Mouse (Mus musculus) heart, embryonic 12.5 days (tissue): ENCODE results near the gene Cox15. TPM values are rescaled to one million over a fixed set of nuclear protein-coding genes. Genes with fewer than 3 reads are reported as not detected.

Experiments
- ATAC-seq: fragments of 200-750 bp; cut with Nextera tagmentation; 2 replicates; pipeline ENCODE4 v1.8.0; 2017; ENCODE audit warnings: moderate TSS enrichment, moderate library complexity; ENCODE audit not compliant: insufficient number of reproducible peaks, low FRiP score
- H3K27ac ChIP-seq: fragments of 300-500 bp; sonication (generic); 2 replicates; pipeline ENCODE4 v1.5.1; 2016; ENCODE audit warnings: mild to moderate bottlenecking, moderate library complexity; ENCODE audit not compliant: poor library complexity, severe bottlenecking
- H3K27me3 ChIP-seq: fragments of 300-500 bp; sonication (generic); replicated peaks from 2 replicates; pipeline ENCODE4 v1.6.1; 2016; ENCODE audit warnings: mild to moderate bottlenecking, moderate library complexity
- H3K36me3 ChIP-seq: fragments of 300-500 bp; sonication (generic); 2 replicates; pipeline ENCODE4 v1.6.1; 2016; ENCODE audit warnings: mild to moderate bottlenecking, moderate library complexity
- H3K4me1 ChIP-seq: fragments of 300-500 bp; sonication (generic); replicated peaks from 2 replicates; pipeline ENCODE4 v1.6.1; 2016; ENCODE audit warnings: mild to moderate bottlenecking
- H3K4me2 ChIP-seq: fragments of 300-500 bp; sonication (generic); 2 replicates; pipeline ENCODE4 v1.6.1; 2016; ENCODE audit warnings: mild to moderate bottlenecking, moderate library complexity
- H3K4me3 ChIP-seq: fragments of 300-500 bp; sonication (generic); 2 replicates; pipeline ENCODE4 v1.5.1; 2016; ENCODE audit warnings: mild to moderate bottlenecking
- H3K9ac ChIP-seq: fragments of 300-500 bp; sonication (generic); 2 replicates; pipeline ENCODE4 v1.6.1; 2016; ENCODE audit warnings: mild to moderate bottlenecking, moderate library complexity
- H3K9me3 ChIP-seq: fragments of 300-500 bp; sonication (generic); replicated peaks from 2 replicates; pipeline ENCODE4 v1.6.1; 2016; ENCODE audit warnings: mild to moderate bottlenecking, moderate library complexity
- WGBS: fragments of 180-500 bp; shearing (Covaris S2); methylation state at CpG from one replicate; pipeline ENCODE4 v1.1.7; 2016; 5-methylcytosine and 5-hydroxymethylcytosine counted together
- polyA plus RNA-seq: library from polyadenylated mRNA; unstranded; fragments of >200 nt; fragmentation: Nextera tagmentation; extraction: Ambion mirVana; gene quantifications from 2 replicates; pipeline ENCODE4 v1.2.1, GENCODE M21; 2016

The Cox15 gene
- polyA plus RNA-seq, 1 experiment from 2014 or later, result 13.0 TPM

DNA sequence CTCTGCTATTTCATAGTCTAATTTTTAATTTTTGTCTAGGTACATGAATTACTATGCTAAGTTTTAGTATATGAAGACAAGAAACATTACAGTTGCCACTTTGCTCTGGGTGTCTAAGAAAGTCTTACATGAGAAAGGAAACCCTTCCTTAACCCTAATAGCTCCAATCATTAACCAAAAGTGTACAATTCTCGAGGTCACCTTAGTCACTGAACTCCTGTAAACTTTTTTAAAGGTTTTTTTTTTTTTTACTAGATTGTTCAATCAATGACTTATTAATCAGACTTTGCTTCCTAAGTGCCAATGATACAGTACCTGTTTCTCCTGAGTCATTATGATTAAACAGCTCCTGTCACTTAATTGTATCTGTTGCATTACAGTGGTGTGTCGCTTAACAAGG, 24.5 kb upstream of the Cox15 start:
- H3K4me2 ChIP-seq, result no peak overlapping the region
- ATAC-seq, result no peak
- H3K36me3 ChIP-seq, result no peaks in the 10 kb centered on the region
- H3K27ac ChIP-seq, result no peak overlapping the region
- no peaks in the 10 kb centered on the region for H3K4me1 ChIP-seq
- H3K27me3 ChIP-seq, result no peaks in the 10 kb centered on the region
- H3K9me3 ChIP-seq, result no peaks in the 10 kb centered on the region
- no peak overlapping the region for H3K4me3 ChIP-seq
- WGBS, result 76% methylated on average over 2 of the region's 2 CpGs
- no peak overlapping the region for H3K9ac ChIP-seq

DNA sequence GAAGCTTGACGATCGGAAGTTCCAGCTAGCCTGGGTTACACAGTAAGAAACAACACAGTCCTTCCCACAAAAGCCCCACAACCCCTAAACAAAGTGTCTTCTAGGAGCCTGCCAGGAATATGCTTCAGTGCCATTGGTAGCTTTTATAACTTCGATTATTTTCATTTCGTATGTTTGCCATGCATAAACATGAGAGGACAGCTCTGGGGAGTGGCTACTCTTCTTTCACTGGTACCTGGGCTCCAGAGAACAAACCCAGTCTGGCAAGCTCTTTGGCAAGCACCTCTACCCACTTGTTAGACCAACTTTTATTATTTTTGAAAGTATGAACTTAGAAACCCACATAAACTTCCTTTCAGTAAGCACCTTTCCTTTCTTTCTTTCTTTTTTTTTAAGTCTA, 23.8 kb upstream of the Cox15 start:
- no peak for ATAC-seq
- no peak overlapping the region for H3K4me3 ChIP-seq
- no peaks in the 10 kb centered on the region for H3K4me1 ChIP-seq
- H3K27ac ChIP-seq, result no peak overlapping the region
- 75% methylated on average over 4 of the region's 4 CpGs for WGBS
- no peaks in the 10 kb centered on the region for H3K9me3 ChIP-seq
- H3K9ac ChIP-seq, result no peak overlapping the region
- H3K36me3 ChIP-seq, result no peaks in the 10 kb centered on the region
- no peaks in the 10 kb centered on the region for H3K27me3 ChIP-seq
- H3K4me2 ChIP-seq, result no peak overlapping the region

DNA sequence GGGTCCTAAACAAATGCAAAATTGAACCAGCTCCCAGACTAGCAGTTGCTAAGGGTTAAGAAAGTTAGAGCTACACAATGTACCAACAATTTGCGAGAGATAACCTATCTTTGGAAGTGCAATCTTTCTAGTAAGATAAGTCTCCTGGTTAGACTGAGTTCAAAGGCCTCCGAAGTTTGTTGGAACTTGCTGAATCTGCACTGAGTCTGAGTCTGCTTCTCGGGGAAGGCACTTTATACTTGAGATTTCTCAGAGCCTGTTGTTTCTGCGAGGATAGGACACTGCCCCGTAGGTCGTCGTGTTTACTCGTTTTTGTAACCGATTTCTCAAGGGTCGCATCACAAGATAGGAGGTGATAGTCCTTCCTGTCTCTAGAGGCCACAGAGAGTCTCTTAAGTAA, 22.6 kb upstream of the Cox15 start:
- no peaks in the 10 kb centered on the region for H3K27me3 ChIP-seq
- no peaks in the 10 kb centered on the region for H3K9me3 ChIP-seq
- no peak overlapping the region for H3K4me3 ChIP-seq
- no peak overlapping the region for H3K4me2 ChIP-seq
- H3K36me3 ChIP-seq, result no peaks in the 10 kb centered on the region
- H3K9ac ChIP-seq, result no peak overlapping the region
- WGBS, result 24% methylated on average over 10 of the region's 10 CpGs
- no peak for ATAC-seq
- H3K4me1 ChIP-seq, result no peaks in the 10 kb centered on the region
- no peak overlapping the region for H3K27ac ChIP-seq

DNA sequence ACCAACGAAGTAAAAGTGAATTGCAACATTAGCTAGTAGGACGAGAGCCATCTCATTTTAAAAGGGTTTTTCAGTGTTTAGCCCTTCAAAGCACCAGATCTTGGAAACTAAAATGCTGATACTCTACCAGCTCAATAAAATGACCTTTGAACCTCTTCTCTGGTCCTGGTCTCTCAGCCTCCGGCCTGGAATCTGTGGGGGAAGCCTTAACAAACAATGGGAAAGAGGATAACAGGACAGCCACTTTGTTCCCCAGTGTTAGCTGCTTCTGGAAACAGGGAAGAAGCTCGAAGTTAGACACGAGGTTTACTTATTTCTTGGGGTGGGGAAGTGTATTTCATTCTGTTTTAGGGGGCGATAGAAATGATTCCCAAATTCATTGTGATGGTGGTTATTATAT, 19.5 kb upstream of the Cox15 start:
- 0 out of 2 replicates have a peak, but pooled peaks cover 3% of the 10 kb centered on the region for H3K36me3 ChIP-seq
- H3K9me3 ChIP-seq, result no peaks in the 10 kb centered on the region
- ATAC-seq, result no peak
- H3K27ac ChIP-seq, result no peak overlapping the region
- no peaks in the 10 kb centered on the region for H3K27me3 ChIP-seq
- H3K4me3 ChIP-seq, result no peak overlapping the region
- no peak overlapping the region for H3K9ac ChIP-seq
- no peaks in the 10 kb centered on the region for H3K4me1 ChIP-seq
- H3K4me2 ChIP-seq, result no peak overlapping the region
- WGBS, result 65% methylated on average over 6 of the region's 6 CpGs

- no peaks in the 10 kb centered on the region for H3K9me3 ChIP-seq
- 0 out of 2 replicates have a peak, but pooled peaks cover 3% of the 10 kb centered on the region for H3K36me3 ChIP-seq
- no peaks in the 10 kb centered on the region for H3K27me3 ChIP-seq
- WGBS, result 87% methylated on average over 5 of the region's 5 CpGs
- H3K4me1 ChIP-seq, result no peaks in the 10 kb centered on the region
- no peak overlapping the region for H3K27ac ChIP-seq
- H3K9ac ChIP-seq, result no peak overlapping the region
- H3K4me2 ChIP-seq, result no peak overlapping the region
- no peak overlapping the region for H3K4me3 ChIP-seq
- ATAC-seq, result no peak
These were observed 18.7 kb upstream of the Cox15 start for GRCm38 (mm10) chr19:43771499-43771969.

DNA sequence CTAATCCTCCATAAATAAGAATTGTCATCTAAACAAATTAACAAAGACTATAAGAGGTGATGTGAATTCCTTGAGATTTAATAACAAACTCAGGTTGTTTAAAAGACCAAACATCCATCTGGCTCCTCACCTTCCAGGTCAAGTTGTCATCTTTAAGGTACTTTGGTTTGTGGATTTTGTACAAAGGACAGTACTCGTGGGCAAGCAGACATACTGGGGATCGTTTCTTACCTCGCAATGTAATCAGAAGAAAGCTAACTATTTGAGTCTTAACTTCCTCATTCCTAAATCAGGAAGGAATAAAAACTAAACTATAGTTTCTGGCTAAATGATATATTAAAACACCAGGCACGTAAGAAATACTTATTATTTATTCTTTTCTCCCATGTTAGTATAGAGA, 17.8 kb upstream of the Cox15 start:
- 82% methylated on average over 4 of the region's 4 CpGs for WGBS
- Histone ChIP-seq H3K4me3 (no peak overlapping the region), H3K27ac (no peak overlapping the region), H3K9me3 (no peaks in the 10 kb centered on the region), H3K4me2 (no peak overlapping the region), H3K27me3 (no peaks in the 10 kb centered on the region), H3K36me3 (0 out of 2 replicates have a peak, but pooled peaks cover 3% of the 10 kb centered on the region), H3K9ac (no peak overlapping the region), H3K4me1 (no peaks in the 10 kb centered on the region)
- ATAC-seq, result no peak

DNA sequence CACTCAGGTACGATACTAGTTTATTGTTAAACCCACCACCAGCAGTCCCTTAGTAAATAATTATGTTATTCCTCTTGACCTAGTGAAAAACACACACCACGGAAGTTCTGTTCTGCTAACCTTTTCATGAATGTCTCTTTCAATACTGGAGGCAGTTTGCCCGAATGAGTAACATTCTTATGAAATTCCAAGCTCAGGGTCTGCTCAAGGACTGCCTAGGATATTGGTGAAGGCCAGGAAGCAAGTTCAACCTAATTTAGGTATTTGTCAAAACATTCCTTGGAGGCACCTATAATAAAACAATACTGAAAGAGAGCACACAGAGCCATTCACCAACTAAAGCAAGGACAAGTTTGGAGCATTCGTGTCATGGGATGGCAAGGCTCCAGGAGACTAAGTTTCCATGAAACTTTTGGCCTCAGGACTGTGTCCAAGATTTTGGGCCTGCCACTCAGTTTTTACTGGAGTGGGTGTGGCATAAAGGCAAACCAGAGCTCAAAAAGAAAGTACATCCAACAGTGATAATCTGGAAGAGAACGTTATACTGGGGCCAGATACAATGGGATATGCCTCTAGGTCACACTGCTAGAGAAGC, 16.7 kb upstream of the Cox15 start:
- Histone ChIP-seq H3K4me2 (no peak overlapping the region), H3K36me3 (0 out of 2 replicates have a peak, but pooled peaks cover 3% of the 10 kb centered on the region), H3K4me3 (no peak overlapping the region), H3K9ac (no peak overlapping the region), H3K27me3 (no peaks in the 10 kb centered on the region), H3K4me1 (no peaks in the 10 kb centered on the region), H3K27ac (no peak overlapping the region), H3K9me3 (no peaks in the 10 kb centered on the region)
- 76% methylated on average over 5 of the region's 5 CpGs for WGBS
- no peak for ATAC-seq

DNA sequence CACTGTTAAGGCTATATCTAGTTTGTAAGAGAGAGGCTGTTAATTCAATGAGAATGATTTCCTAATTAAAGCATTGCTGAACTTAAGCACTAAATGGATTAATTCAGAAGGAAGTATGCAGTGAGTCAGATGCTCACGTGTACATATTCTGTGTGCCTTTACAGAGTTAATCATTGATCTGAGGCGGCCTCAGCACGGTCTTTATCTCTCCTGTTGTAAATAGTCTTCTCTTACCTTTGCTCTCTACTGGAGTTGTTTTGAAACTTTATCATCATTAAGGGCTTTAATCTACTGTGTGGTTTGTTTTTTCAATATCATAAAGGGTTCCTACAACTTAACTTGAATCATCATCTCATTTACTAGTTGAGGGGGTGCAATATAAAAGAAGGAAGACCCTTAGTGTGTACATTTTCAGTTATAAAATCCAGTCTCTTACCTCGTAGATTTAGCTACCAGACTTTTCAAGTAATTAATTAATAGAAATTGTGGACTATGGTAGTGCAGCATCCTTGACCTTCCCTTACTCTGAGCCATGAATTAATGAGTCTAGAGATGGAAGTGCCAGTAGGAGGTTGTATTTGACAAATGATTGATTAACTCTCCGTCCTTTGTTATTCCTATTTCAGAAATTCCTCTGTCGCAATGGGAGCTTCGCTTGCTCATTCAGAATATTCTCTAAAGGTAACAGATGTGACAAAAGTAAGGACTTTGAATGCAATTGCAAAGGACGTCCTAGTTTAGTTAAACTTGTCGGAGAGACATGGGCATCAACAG, 14.9 kb upstream of the Cox15 start:
- H3K4me3 ChIP-seq, result no peak overlapping the region
- no peak for ATAC-seq
- H3K9ac ChIP-seq, result no peak overlapping the region
- H3K4me1 ChIP-seq, result no peaks in the 10 kb centered on the region
- no peaks in the 10 kb centered on the region for H3K9me3 ChIP-seq
- H3K27me3 ChIP-seq, result no peaks in the 10 kb centered on the region
- 0 out of 2 replicates have a peak, but pooled peaks cover 3% of the 10 kb centered on the region for H3K36me3 ChIP-seq
- H3K4me2 ChIP-seq, result no peak overlapping the region
- no peak overlapping the region for H3K27ac ChIP-seq
- WGBS, result 78% methylated on average over 9 of the region's 9 CpGs

DNA sequence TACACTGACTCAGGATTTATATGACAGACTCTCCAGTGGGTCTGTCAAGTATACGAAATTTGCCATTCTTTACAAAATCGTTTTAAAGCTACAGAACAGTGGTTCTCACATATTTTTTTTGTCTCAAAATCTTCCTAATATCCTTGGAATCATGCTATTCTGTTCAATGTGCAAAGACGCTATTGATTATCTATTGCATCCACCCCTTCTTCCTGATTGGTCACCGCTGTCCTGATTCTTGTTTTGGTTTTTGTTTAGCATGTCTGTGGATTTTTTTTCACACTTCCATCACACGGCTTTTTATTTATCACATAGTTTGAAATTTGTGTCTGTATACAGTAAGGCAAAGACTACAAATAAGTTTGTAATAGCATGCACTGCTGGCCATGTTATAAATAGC, 13.7 kb upstream of the Cox15 start:
- Histone ChIP-seq H3K27me3 (no peaks in the 10 kb centered on the region), H3K4me3 (no peak overlapping the region), H3K4me2 (no peak overlapping the region), H3K4me1 (no peaks in the 10 kb centered on the region), H3K27ac (no peak overlapping the region), H3K9me3 (no peaks in the 10 kb centered on the region), H3K36me3 (0 out of 2 replicates have a peak, but pooled peaks cover 3% of the 10 kb centered on the region), H3K9ac (no peak overlapping the region)
- no peak for ATAC-seq
- 81% methylated on average over 5 of the region's 5 CpGs for WGBS

GRCm38 (mm10) chr19:43762410-43762809, 9.6 kb upstream of the Cox15 start:
- no peaks in the 10 kb centered on the region for H3K27me3 ChIP-seq
- no peaks in the 10 kb centered on the region for H3K36me3 ChIP-seq
- no peak for ATAC-seq
- H3K9ac ChIP-seq, result no peak overlapping the region
- H3K4me3 ChIP-seq, result no peak overlapping the region
- no peak overlapping the region for H3K4me2 ChIP-seq
- no peaks in the 10 kb centered on the region for H3K9me3 ChIP-seq
- H3K27ac ChIP-seq, result no peak overlapping the region
- no peaks in the 10 kb centered on the region for H3K4me1 ChIP-seq
- WGBS, result 74% methylated on average over 2 of the region's 2 CpGs

DNA sequence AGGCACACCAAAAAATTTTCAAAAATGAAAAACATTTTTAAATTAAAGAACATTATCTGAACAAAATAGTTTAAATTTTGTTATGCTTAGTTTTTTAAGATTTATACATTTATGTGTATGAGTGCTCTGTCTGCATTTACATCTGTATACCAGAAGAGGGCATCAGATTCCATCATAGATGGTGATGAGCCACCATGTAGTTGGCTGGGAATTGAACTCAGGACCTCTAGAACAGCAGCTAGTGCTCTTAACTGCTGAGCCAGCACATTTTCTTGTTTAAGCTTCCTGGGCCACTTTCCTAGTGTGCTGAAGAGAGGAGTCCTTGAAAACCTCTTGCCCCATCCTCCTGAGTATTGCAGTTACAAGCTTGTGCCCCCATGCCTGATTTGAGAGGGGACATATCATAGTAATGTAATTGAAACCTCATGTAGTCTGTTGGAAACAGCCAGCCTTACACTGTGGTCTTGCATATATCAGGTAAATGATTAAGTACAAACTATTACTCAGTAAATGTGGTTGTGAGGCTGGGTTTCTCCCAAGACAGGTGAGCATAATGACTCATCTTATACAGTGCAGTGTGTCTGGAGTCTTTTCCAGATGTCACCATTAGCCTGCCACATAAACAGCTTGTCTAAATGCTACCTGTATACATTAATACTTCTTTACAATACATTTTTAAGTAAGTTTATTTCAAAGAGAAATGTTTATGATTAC, 8.9 kb upstream of the Cox15 start:
- no peak overlapping the region for H3K27ac ChIP-seq
- no peaks in the 10 kb centered on the region for H3K9me3 ChIP-seq
- H3K4me3 ChIP-seq, result no peak overlapping the region
- ATAC-seq, result no peak
- H3K9ac ChIP-seq, result no peak overlapping the region
- no peaks in the 10 kb centered on the region for H3K36me3 ChIP-seq
- no peaks in the 10 kb centered on the region for H3K4me1 ChIP-seq
- no peaks in the 10 kb centered on the region for H3K27me3 ChIP-seq
- no peak overlapping the region for H3K4me2 ChIP-seq
